Mouse (Mus musculus) cerebellum, postnatal 36 days (tissue): ENCODE results near the gene Sorbs1.

Source experiments
- DNase-seq, 2 experiments: peaks; one replicate each; pipeline ENCODE4 v3.0.0; 2021 to 2022; ENCODE audit warnings: mixed read lengths in 2 of 2

Gene Sorbs1

DNA sequence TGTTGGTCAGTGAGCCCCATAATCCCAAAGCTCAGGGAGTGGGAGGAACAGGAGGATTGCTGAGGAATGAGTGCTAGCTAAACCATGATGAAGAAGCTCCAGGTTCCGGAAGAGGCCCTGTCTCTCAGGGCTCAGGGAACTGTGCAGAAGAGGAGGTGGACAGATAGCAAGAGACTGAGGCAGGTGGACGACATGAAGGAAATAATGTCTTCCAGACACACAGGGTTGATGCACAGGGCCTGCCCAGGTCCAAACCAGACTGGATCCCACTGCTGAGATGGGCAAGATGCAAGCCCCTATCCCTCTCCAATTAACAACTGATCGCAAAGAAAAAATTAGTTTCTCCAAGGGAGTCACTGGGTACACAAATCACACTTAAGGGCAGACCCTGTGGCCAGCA lies 258.8 kb downstream of the Sorbs1 start:
- DNase-seq = no peak

DNA sequence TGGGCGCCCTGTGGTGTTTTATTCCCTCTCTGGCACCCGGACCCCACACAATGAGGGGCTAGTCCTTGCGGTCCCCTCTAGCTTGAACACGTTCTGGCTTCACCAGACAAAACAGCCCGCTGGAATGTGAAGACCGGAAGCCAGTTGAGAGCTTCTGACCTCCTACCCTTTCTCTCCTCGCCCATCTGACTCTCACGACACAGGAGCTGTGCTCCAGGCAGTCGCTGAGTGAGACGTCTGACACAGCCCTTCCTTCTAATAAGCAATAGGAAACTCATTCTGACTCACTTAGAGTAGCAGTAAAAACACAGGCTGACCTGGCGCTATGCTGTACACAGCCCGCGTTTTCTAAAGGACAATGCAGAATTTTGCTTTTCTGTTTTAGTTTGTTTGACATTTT lies 259.8 kb downstream of the Sorbs1 start:
- no peak for DNase-seq

DNA sequence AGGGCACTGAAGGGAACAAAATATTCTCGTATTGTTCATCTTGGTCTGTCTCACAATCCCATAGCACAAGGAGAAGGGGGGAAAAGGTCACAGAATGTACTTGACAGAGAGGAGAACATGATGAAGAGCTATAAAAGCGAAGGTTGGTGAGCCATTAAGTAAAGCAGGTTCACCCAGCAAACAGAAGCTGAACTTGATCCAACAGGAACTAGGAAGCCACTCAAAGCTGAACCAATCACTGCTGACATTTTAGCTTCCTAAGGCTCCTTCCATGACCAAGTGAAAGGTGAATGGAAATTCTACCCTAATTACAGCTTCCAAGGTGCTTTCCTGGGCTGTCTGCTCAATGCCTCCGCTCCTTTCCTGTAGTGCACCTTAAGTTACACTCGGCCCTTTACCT lies 262.5 kb downstream of the Sorbs1 start:
- no peak for DNase-seq

DNA sequence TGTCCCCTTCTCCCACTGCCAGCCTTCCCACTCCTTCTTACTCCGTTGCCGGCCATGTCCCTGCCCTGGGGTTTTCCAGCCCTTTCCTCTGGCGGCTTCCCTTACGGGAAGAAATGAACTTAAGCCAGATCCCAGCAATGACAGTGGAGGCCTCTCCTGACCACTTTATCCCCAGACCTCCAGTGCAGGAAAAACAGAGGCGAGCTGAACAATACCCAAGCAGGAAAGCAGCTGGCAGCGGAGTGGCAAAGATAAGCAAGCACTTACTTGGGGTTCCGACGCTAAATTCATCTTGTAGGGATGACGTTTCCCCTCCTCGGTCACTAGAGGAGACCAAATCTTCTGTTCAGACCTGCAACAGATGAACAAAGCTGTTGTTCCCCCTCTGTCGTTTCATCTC lies 264.2 kb downstream of the Sorbs1 start:
- no peak for DNase-seq

DNA sequence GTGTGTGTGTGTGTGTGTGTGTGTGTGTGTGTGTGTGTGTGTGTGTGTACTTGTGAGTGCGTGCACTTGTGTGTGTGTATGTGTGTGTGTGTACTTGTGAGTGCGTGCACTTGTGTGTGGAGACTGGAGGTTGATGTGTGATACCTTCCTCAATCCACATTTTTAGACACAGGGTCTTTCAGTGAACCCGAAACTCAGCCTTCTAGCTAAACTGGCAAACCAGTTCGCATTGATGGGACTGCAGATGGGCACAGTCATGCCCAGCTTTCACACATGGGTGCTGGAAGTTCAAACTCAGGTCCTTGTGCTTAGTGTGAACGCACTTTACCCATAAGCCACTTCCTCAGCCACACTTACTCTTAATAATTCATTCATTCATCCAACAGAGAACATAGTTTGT lies 265.1 kb downstream of the Sorbs1 start:
- no peak for DNase-seq

DNA sequence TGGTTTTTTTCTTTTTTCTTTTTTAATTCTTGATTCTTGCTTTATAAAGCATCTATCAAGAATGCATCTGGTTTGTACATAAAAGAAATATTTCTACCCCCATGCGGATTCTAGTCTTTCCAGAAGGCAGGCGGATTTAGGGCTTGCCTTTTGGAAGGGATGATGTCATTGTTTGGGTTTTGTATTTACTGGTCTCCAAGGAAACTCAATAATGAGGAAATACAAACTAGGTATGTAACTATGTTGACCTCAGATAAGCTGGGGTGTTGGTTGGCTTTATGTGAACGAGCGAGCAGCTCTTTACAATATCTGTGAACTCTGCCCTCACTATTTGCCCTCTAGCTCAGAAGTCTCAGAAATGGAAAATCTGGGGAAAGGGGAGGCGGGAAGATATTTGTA lies 266.3 kb downstream of the Sorbs1 start:
- DNase-seq = no peak

DNA sequence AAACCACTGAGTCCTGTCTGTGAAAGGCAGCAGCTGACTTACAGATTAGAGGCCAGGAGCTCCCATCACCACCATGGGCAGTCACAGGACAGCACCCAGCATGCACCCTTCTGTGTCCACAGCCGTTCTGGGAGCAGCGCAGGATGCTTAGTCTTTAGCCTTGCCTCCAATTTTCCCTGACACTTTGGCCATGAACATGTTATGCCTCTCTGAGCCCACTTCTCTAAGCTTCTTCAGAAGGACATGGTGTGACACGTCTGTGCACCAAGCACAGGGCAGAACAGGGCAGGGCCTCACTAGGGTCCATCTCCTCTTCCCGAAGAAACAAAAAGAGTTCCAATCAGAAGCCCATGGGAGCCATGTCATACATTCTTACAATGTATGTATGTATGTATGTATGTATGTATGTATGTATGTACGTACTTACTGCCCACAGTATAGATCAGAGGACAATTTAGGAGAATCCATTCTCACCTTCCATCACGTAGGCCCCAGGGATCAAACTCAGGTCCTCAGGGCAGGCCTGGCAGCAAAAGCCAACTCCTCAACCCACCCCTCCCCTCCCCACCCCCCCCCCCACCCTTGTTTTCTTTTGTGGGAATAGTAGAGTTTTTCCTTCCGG lies 266.8 kb downstream of the Sorbs1 start:
- DNase-seq = no peak
